Mouse (Mus musculus): ENCODE data around the gene Cnr2. TPM values are rescaled to one million over a fixed set of nuclear protein-coding genes. Genes with fewer than 3 reads are reported as not detected.

Gene Cnr2
- polyA plus RNA-seq, 1 experiment from 2014 or later: 0.13 TPM

- Histone ChIP-seq H3K9me3 (ENCODE audit: control insufficient read depth, low read length) (no peaks in the 10 kb centered on the region), H3K36me3 (ENCODE audit: control insufficient read depth, insufficient read depth, low read length) (no peaks in the 10 kb centered on the region; the same call in 1 of the 2 replicates), H3K4me2 (ENCODE audit: low read depth, low read length, severe bottlenecking) (no peak overlapping the region), H3K27ac (ENCODE audit: low read depth, low read length) (no peak overlapping the region), H3K27me3 (ENCODE audit: control insufficient read depth, insufficient read depth, low read length) (no peaks in the 10 kb centered on the region), H3K4me1 (replicated peaks; ENCODE audit: control insufficient read depth, insufficient read depth, low read length) (no peaks in the 10 kb centered on the region), H3K9ac (ENCODE audit: low read length) (no peak overlapping the region), H3K4me3 (ENCODE audit: low read depth, low read length) (no peak overlapping the region)
- WGBS: 85% methylated on average over 3 of the region's 3 CpGs
- DNase-seq (ENCODE audit: low spot score): no peak
- ATAC-seq (replicated peaks; ENCODE audit: low FRiP score): no peak
Observed at GRCm38 (mm10) chr4:135951505-135951904, 56.3 kb downstream of the Cnr2 start.

GRCm38 (mm10) chr4:135953179-135953578 is 58.0 kb downstream of the Cnr2 start:
- no peak overlapping the region for H3K4me3 ChIP-seq (ENCODE audit: low read depth, low read length)
- H3K4me2 ChIP-seq (ENCODE audit: low read depth, low read length, severe bottlenecking): no peak overlapping the region
- WGBS: 95% methylated on average over 3 of the region's 3 CpGs
- H3K9ac ChIP-seq (ENCODE audit: low read length): no peak overlapping the region
- DNase-seq (ENCODE audit: low spot score): no peak
- H3K4me1 ChIP-seq (replicated peaks; ENCODE audit: control insufficient read depth, insufficient read depth, low read length): no peaks in the 10 kb centered on the region
- H3K36me3 ChIP-seq (ENCODE audit: control insufficient read depth, insufficient read depth, low read length): no peaks in the 10 kb centered on the region; the same call in 1 of the 2 replicates
- H3K27ac ChIP-seq (ENCODE audit: low read depth, low read length): no peak overlapping the region
- no peaks in the 10 kb centered on the region for H3K27me3 ChIP-seq (ENCODE audit: control insufficient read depth, insufficient read depth, low read length)
- no peaks in the 10 kb centered on the region for H3K9me3 ChIP-seq (ENCODE audit: control insufficient read depth, low read length)
- ATAC-seq (replicated peaks; ENCODE audit: low FRiP score): no peak

- ATAC-seq (replicated peaks; ENCODE audit: low FRiP score) (no peak), DNase-seq (ENCODE audit: low spot score) (peak; percentile 87)
- Histone ChIP-seq H3K27ac (ENCODE audit: low read depth, low read length) (no peak overlapping the region), H3K36me3 (ENCODE audit: control insufficient read depth, insufficient read depth, low read length) (no peaks in the 10 kb centered on the region; the same call in 1 of the 2 replicates), H3K27me3 (ENCODE audit: control insufficient read depth, insufficient read depth, low read length) (no peaks in the 10 kb centered on the region), H3K4me3 (ENCODE audit: low read depth, low read length) (no peak overlapping the region), H3K4me1 (replicated peaks; ENCODE audit: control insufficient read depth, insufficient read depth, low read length) (no peaks in the 10 kb centered on the region), H3K4me2 (ENCODE audit: low read depth, low read length, severe bottlenecking) (no peak overlapping the region), H3K9ac (ENCODE audit: low read length) (no peak overlapping the region), H3K9me3 (ENCODE audit: control insufficient read depth, low read length) (no peaks in the 10 kb centered on the region)
- WGBS: 17% methylated on average over 2 of the region's 2 CpGs
Observed at GRCm38 (mm10) chr4:135954241-135954640, 59.0 kb downstream of the Cnr2 start.

- Histone ChIP-seq H3K4me3 (ENCODE audit: low read depth, low read length) (no peak overlapping the region), H3K27me3 (ENCODE audit: control insufficient read depth, insufficient read depth, low read length) (no peaks in the 10 kb centered on the region), H3K4me1 (replicated peaks; ENCODE audit: control insufficient read depth, insufficient read depth, low read length) (no peaks in the 10 kb centered on the region), H3K27ac (ENCODE audit: low read depth, low read length) (no peak overlapping the region), H3K9me3 (ENCODE audit: control insufficient read depth, low read length) (no peaks in the 10 kb centered on the region), H3K36me3 (ENCODE audit: control insufficient read depth, insufficient read depth, low read length) (no peaks in the 10 kb centered on the region; the same call in 1 of the 2 replicates), H3K9ac (ENCODE audit: low read length) (no peak overlapping the region), H3K4me2 (ENCODE audit: low read depth, low read length, severe bottlenecking) (no peak overlapping the region)
- ATAC-seq (replicated peaks; ENCODE audit: low FRiP score) (no peak), DNase-seq (ENCODE audit: low spot score) (no peak)
- WGBS: 85% methylated on average over 9 of the region's 9 CpGs
Observed at GRCm38 (mm10) chr4:135955886-135956285, 60.7 kb downstream of the Cnr2 start.

- H3K36me3 ChIP-seq (ENCODE audit: control insufficient read depth, insufficient read depth, low read length): no peaks in the 10 kb centered on the region
- no peaks in the 10 kb centered on the region for H3K9me3 ChIP-seq (ENCODE audit: control insufficient read depth, low read length)
- 65% methylated on average over 8 of the region's 8 CpGs for WGBS
- ATAC-seq (replicated peaks; ENCODE audit: low FRiP score) (no peak), DNase-seq (ENCODE audit: low spot score) (no peak)
- no peaks in the 10 kb centered on the region for H3K27me3 ChIP-seq (ENCODE audit: control insufficient read depth, insufficient read depth, low read length)
- no peak overlapping the region for H3K27ac ChIP-seq (ENCODE audit: low read depth, low read length)
- H3K9ac ChIP-seq (ENCODE audit: low read length): no peak overlapping the region
- H3K4me3 ChIP-seq (ENCODE audit: low read depth, low read length): no peak overlapping the region
- no peak overlapping the region for H3K4me2 ChIP-seq (ENCODE audit: low read depth, low read length, severe bottlenecking)
- no peaks in the 10 kb centered on the region for H3K4me1 ChIP-seq (replicated peaks; ENCODE audit: control insufficient read depth, insufficient read depth, low read length)
Observed at GRCm38 (mm10) chr4:135958354-135958753, 63.2 kb downstream of the Cnr2 start.

GRCm38 (mm10) chr4:135960717-135961116 is 65.5 kb downstream of the Cnr2 start:
- no peaks in the 10 kb centered on the region for H3K27me3 ChIP-seq (ENCODE audit: control insufficient read depth, insufficient read depth, low read length)
- no peaks in the 10 kb centered on the region for H3K36me3 ChIP-seq (ENCODE audit: control insufficient read depth, insufficient read depth, low read length)
- ATAC-seq (replicated peaks; ENCODE audit: low FRiP score) (peak; percentile 22; the same call in 1 of the 2 replicates), DNase-seq (ENCODE audit: low spot score) (peak; percentile 90)
- no peak overlapping the region for H3K9ac ChIP-seq (ENCODE audit: low read length)
- no peak overlapping the region for H3K4me2 ChIP-seq (ENCODE audit: low read depth, low read length, severe bottlenecking)
- 24% methylated on average over 5 of the region's 5 CpGs for WGBS
- no peaks in the 10 kb centered on the region for H3K9me3 ChIP-seq (ENCODE audit: control insufficient read depth, low read length)
- no peak overlapping the region for H3K27ac ChIP-seq (ENCODE audit: low read depth, low read length)
- no peak overlapping the region for H3K4me3 ChIP-seq (ENCODE audit: low read depth, low read length)
- H3K4me1 ChIP-seq (replicated peaks; ENCODE audit: control insufficient read depth, insufficient read depth, low read length): peaks cover 6% of the 10 kb centered on the region

GRCm38 (mm10) chr4:135961709-135962108 is 66.5 kb downstream of the Cnr2 start:
- Histone ChIP-seq H3K36me3 (ENCODE audit: control insufficient read depth, insufficient read depth, low read length) (no peaks in the 10 kb centered on the region), H3K27ac (ENCODE audit: low read depth, low read length) (no peak overlapping the region), H3K9me3 (ENCODE audit: control insufficient read depth, low read length) (no peaks in the 10 kb centered on the region), H3K4me1 (replicated peaks; ENCODE audit: control insufficient read depth, insufficient read depth, low read length) (peaks cover 6% of the 10 kb centered on the region), H3K27me3 (ENCODE audit: control insufficient read depth, insufficient read depth, low read length) (no peaks in the 10 kb centered on the region), H3K9ac (ENCODE audit: low read length) (no peak overlapping the region), H3K4me3 (ENCODE audit: low read depth, low read length) (no peak overlapping the region), H3K4me2 (ENCODE audit: low read depth, low read length, severe bottlenecking) (no peak overlapping the region)
- WGBS: 87% methylated on average over 5 of the region's 5 CpGs
- ATAC-seq (replicated peaks; ENCODE audit: low FRiP score): no peak
- no peak for DNase-seq (ENCODE audit: low spot score)

- H3K9ac ChIP-seq (ENCODE audit: low read length): no peak overlapping the region
- H3K36me3 ChIP-seq (ENCODE audit: control insufficient read depth, insufficient read depth, low read length): no peaks in the 10 kb centered on the region; the same call in 1 of the 2 replicates
- no peak overlapping the region for H3K4me2 ChIP-seq (ENCODE audit: low read depth, low read length, severe bottlenecking)
- ATAC-seq (replicated peaks; ENCODE audit: low FRiP score) (no peak), DNase-seq (ENCODE audit: low spot score) (no peak)
- no peak overlapping the region for H3K27ac ChIP-seq (ENCODE audit: low read depth, low read length)
- H3K4me3 ChIP-seq (ENCODE audit: low read depth, low read length): no peak overlapping the region
- no peaks in the 10 kb centered on the region for H3K9me3 ChIP-seq (ENCODE audit: control insufficient read depth, low read length)
- WGBS: 85% methylated on average over 7 of the region's 7 CpGs
- no peaks in the 10 kb centered on the region for H3K27me3 ChIP-seq (ENCODE audit: control insufficient read depth, insufficient read depth, low read length)
- peaks cover 6% of the 10 kb centered on the region for H3K4me1 ChIP-seq (replicated peaks; ENCODE audit: control insufficient read depth, insufficient read depth, low read length)
Observed at GRCm38 (mm10) chr4:135962198-135962597, 67.0 kb downstream of the Cnr2 start.

GRCm38 (mm10) chr4:135962946-135963345 is 67.8 kb downstream of the Cnr2 start:
- Histone ChIP-seq H3K9me3 (ENCODE audit: control insufficient read depth, low read length) (no peaks in the 10 kb centered on the region), H3K9ac (ENCODE audit: low read length) (peak overlapping the region; percentile 75), H3K4me3 (ENCODE audit: low read depth, low read length) (peak overlapping the region; percentile 72), H3K36me3 (ENCODE audit: control insufficient read depth, insufficient read depth, low read length) (peaks cover 5% of the 10 kb centered on the region; the same call in 1 of the 2 replicates), H3K27ac (ENCODE audit: low read depth, low read length) (peak overlapping the region; percentile 50; the same call in 1 of the 2 replicates), H3K4me2 (ENCODE audit: low read depth, low read length, severe bottlenecking) (peak overlapping the region; percentile 81), H3K4me1 (replicated peaks; ENCODE audit: control insufficient read depth, insufficient read depth, low read length) (peaks cover 6% of the 10 kb centered on the region), H3K27me3 (ENCODE audit: control insufficient read depth, insufficient read depth, low read length) (no peaks in the 10 kb centered on the region)
- ATAC-seq (replicated peaks; ENCODE audit: low FRiP score): peak; percentile 11; the same call in 1 of the 2 replicates
- DNase-seq (ENCODE audit: low spot score): no peak
- 7% methylated on average over 15 of the region's 15 CpGs for WGBS
